Mouse (Mus musculus) ovary, postnatal 10 days (tissue): Measurements from ENCODE around the gene Spata21.
"Not testable (repeated sequence)": the region's sequence is repeated elsewhere in the genome, so short reads cannot be mapped to it uniquely, and the experiment has no call there.

Experiments
- DNase-seq: peaks from one replicate; pipeline ENCODE4 v3.0.0; 2022; ENCODE audit warnings: low spot score

Gene Spata21

DNA sequence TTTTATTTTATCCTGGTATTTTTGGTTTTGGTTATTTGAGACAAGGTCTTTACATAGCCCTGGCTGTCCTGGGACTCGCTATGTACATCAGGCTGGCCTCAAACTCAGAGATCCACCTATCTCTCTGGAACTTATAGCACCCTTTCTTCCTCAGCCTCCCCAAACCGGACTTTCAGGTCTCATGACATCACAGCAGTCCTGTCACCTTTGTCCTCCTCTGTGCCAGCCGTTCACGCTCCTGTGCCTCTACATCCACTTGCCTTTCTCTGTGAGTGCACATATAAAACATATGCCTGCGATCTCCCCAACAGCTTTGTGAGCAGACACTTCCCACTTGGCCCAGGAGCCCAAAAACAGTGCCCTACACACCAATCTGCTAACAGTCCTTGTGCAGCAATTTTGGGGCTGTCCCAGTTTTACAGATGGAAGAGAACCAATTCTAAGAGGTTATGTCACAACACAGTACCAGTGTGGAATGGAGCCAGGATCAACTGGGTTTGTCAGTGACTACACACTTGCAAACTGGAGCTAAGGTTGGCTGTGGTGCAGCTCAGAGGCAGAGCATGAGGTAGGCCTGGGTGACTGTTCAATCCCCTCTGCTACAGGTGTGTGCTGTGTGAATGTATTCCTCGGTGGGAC lies 42.7 kb downstream of the Spata21 start:
- DNase-seq: no peak

DNA sequence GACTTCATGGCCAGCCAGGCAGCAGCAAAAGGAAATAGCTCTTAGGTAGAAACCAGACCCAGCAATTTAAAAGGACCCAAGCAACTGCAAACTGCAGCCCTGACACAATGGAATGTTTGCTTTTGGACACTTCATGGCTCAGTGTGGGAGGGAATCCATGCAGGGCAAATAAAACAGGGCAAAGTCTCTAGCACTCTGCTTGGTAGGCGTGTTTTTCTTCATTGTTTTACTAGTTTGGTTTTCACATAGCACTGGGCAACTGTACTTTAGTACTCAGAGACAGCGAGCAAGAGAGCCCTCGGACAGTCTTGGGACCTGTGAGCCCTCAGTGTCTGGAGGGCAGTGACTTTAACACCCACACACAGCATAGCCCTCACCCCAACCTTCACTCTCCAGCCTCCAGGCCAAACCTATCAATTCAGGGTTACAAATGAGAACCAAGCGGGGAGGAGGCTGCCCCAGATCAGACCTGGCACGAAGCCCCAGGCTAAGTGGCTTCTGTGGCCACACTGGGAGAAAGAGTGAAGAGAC lies 43.5 kb downstream of the Spata21 start:
- no peak for DNase-seq

DNA sequence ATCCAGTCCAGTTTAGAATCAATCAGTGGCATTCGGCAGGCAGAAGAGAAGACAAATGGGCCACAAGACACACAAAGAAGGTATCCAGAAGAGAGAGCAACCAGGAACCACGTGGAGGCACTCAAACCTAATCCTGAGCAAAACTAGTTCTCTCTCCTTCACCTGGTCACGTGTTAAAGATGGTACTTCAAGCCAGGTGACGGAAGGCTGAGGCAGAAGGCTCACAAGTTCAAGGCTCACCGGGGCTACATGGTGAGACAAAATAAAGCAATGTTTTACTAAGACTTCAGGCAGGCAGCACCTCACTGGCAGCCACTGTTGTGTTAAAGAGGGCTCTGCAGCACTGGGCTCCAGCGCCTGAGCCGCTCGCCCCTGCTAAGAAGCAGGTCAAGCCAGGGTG lies 44.1 kb downstream of the Spata21 start:
- DNase-seq: no peak

DNA sequence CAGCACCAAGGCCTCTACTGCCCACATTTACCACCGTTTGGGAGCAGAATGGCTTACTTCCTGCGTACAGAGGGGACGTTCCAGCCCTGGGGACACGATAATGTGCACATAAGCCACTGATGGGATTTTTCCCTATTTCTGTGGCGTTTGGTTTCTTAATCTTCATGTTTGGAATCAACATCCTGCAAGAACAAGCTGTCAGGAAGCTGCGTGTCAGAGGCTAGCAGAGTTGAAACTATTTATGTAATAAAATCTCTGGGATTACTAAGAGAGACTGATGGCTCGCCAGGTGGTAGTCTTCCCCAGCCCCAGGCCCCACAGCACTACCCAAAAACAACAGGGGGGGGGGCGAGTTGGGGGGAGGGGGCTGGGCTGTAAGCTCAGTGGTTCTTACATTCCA lies 45.1 kb downstream of the Spata21 start:
- DNase-seq: no peak

DNA sequence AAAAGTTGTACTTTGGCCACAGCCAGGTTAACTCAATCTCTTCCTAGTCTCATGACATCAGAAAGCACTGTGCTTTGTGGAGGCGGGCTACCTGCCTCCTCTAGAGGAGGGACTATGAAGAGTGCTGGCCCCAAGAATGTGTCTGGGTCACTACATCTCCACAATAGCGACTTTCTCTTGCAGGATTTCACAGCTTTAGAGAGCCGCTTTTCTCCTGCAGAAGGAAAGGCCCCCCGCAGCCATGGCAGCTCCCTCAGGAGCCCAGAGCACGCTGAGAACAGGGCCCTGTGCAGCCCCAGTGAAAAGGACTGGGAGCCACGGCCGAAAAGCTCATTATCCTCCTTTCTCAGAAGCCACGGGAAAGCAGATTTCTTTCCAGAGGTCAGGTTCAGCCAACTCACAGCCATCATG lies 45.9 kb downstream of the Spata21 start:
- DNase-seq: no peak

DNA sequence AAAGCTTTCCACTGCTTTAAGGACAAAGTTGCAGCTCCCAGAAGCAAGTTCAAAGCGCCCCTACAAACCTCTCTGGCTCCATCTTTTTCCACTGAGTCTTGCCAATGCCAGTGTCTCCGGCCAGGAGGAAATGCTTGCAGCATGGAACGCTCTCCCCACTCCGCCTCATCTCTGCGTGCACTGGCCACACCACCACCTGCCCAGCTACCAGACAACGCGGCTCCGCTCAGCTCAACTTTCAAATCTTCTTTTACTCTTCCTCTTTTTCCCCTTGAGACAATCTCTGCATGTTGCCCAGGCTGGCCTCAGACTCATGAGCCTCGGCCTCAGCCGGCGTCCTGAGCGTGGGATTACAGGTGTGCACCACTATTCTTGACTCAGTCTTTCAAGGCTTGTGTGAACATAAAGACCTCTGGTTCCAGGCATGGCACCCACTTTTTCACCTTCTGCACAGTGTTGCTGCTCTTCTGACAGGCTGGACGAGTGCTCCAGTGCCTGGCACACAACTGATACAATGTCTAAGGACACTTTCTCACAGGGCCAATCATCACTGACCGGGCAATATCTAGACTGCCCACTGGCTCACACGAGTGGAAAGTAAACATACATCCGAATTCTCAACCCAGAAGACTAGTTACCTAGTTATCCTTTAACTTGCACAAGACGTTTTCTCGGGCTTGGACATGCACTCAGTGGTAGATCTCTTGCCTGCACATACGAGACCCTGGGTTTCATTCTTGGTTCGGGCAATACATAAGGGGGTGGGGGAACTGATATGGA lies 46.8 kb downstream of the Spata21 start:
- DNase-seq: no peak

DNA sequence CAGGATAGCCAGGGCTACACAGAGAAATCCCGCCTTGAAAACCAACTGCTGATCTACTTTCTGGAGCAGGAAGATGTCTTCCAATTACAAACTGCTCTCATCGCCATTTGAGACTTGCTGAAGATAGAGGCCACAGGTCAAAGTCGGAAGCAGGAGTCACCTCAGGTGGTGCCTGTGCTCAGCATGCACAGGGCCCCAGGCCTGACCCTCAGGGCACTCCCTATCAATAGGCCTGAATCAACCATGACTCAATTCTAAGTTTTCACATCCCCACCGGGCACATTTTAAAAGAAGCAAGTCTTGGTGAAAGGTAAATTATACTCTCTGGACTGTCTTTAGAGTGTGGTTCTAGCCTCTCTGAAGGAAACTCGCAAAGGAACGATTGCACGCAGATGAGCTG lies 48.0 kb downstream of the Spata21 start:
- DNase-seq: no peak

DNA sequence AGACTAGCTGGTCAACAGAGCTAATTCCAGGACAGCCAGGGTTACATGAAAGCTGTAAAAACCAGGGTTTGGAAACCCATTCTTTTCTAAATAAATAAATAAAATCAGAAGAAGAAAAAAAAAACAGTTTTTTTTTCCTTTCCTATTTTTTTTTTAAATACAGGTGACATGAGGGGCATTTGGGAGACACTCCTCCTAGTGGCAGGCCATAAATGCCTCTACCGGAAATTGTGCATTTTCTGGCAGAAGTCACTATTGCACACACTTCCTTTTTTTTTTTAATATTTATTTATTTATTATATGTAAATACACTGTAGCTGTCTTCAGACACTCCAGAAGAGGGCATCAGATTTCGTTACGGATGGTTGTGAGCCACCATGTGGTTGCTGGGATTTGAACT lies 49.6 kb downstream of the Spata21 start:
- not testable (repeated sequence) for DNase-seq

DNA sequence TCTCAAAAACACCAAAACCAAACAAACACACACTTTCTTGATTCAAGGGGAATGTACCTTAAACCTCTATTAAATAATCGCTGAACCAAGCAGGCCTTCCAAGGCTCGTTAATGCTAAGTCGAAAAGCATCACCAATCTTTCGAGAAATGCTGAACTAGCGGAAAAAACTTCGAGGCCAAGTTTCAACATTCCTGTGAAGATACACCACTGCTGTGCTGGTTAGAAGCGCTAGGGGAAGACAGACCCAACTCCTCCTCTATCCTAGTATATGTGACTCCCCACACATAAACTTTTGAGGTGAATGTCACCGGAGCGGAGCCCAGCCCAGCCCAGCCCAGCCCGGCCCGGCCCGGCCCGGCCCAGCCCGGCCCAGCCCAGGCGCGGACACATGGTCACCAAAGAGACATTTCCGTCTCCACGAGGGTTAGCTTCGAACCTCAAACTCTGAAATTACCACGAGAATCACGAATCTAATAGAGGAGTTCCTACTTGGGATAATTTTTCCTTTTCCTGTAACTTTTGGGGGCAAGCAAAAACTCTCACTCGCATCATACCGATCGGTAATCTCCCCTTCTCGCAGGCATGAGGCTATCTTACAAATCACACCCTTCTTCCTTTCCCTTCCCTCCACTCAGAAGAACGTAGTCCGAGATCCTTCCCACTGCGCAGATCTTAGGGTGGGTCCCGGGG lies 50.4 kb downstream of the Spata21 start:
- no peak for DNase-seq

DNA sequence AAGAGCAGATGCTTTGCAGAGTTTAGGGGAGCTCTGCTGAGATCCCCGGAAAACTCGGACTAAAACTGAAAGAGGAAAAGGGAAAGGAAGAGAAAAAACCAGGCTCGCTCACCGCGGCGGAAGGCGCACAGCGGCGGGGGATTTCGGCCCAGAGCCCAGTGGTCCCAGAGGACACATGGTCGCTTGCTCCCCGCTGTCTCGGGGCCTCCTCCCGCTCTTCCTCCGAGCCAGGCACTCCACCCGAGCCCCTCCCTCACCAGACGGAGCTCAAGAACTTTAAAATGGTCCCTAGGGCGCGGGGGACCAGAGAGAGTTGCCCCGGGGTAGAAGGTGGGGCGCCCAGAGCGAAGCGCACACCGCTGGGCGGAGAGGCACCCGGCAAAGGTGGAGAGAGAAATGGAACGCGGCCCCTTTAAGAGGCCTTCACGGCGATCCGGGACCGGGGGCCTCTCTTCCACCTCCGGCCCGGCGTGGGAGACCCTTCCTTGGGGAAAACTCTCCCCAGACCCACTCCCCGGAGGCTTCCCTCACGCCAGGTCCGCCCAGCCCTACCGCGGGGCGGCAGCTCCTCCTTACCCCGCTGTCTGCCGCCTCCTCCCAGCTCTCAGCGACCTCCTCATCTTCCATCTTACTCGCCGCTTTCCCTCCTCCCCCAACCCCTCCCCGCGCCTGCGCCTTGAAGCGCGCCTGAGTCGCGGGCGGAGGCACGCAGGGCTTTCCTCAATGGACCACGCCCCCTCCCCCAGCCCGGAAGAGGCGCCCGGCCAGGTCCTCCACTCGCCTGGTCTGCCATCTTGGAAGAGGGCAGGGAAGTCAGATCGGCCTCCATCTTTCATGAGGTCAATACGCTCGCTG lies 51.2 kb downstream of the Spata21 start, which contains the start of gene Szrd1:
Szrd1 (minus strand) TSS at position 660 of the 855 bp plus-strand sequence.
- peak; percentile 95 for DNase-seq

DNA sequence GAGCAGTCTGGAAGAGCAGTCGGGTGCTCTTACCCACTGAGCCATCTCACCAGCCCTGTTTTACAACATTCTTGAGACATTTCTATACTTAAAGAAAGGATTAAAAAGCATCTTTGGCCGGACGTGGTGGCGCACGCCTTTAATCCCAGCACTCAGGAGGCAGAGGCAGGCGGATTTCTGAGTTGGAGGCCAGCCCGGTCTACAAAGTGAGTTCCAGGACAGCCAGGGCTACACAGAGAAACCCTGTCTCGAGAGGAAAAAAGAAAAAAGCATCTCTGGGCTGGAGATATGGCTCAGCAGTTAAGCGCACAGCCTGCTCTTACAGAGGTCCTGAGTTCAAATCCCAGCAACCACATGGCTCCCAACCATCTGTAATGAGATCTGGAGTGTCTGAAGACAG lies 52.2 kb downstream of the Spata21 start:
- not testable (repeated sequence) for DNase-seq

DNA sequence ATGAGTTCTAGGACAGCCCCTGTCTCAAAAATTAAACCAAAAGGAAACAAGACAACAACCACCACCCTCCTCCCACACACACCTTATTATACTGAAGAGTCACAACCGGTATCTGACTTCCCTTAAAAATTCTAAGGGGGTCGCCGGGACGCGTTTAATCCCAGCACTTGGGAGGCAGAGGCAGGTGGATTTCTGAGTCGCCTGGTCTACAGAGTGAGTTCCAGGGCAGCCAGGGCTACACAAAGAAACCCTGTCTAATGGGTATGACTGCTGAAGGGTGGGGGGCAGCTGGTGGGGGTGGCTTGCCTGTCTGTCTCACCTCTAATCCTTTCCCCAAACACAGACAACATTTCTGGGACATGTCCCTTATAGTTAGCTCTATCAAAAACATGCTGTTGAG lies 52.8 kb downstream of the Spata21 start:
- no peak for DNase-seq

DNA sequence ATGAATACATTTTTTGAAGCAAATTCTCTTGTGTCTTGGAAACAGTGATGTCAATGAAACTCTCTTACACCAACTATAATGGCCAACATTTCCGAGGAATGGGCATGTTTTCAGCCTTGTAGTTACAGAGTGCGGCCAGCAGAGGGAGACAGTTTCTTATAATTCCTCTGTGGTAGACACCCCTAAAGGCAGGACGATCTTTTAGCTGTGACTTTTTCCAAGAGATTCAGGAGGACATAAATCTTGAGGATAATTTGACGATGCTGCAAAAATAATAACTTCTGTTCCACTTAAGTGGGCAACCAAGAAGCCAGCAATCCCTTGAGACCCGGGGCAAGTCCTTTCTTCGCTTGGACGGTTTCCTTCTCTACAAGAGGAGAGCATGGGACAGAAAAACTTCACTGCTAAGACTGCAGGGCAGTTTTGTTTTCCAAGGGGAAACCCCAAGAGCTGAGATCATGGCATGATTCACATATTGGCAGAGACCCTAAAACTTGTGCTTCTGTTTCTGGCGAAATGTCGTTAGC lies 54.2 kb downstream of the Spata21 start:
- DNase-seq: peak; percentile 58

DNA sequence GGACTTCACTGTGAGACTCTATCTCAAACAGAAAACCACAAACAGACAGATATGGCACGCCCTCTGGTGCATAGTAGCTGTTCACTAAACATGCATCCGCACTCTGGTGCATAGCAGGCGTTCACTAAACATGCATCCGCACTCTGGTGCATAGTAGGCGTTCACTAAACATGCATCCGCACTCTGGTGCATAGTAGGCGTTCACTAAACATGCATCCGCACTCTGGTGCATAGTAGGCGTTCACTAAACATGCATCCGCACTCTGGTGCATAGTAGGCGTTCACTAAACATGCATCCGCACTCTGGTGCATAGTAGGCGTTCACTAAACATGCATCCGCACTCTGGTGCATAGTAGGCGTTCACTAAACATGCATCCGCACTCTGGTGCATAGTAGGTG lies 57.0 kb downstream of the Spata21 start:
- not testable (repeated sequence) for DNase-seq

DNA sequence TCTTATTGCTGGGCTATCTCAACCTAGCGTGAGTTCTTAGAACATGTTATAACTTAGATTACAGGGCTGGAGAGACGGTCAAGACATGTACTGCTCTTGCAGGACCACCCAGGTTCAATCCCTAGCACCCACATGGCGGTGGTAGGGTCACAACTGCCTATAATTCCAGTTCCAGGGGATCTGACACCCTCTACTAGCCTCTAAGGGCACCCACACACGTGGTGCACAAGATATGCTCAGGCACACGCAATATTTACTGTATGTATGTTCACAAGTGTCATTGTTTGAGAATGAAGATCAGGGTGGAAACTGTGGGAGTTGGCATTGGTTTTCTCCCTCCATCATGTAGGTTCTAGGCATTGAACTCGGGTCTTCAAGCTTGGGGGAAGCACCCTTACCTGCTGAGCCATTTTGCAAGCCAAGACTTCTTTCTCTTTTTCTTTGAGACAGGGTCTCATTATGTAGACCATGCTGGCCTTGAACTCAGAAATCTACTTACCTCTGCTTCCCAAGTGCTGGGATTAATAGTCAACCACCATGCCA lies 58.4 kb downstream of the Spata21 start:
- DNase-seq: no peak

DNA sequence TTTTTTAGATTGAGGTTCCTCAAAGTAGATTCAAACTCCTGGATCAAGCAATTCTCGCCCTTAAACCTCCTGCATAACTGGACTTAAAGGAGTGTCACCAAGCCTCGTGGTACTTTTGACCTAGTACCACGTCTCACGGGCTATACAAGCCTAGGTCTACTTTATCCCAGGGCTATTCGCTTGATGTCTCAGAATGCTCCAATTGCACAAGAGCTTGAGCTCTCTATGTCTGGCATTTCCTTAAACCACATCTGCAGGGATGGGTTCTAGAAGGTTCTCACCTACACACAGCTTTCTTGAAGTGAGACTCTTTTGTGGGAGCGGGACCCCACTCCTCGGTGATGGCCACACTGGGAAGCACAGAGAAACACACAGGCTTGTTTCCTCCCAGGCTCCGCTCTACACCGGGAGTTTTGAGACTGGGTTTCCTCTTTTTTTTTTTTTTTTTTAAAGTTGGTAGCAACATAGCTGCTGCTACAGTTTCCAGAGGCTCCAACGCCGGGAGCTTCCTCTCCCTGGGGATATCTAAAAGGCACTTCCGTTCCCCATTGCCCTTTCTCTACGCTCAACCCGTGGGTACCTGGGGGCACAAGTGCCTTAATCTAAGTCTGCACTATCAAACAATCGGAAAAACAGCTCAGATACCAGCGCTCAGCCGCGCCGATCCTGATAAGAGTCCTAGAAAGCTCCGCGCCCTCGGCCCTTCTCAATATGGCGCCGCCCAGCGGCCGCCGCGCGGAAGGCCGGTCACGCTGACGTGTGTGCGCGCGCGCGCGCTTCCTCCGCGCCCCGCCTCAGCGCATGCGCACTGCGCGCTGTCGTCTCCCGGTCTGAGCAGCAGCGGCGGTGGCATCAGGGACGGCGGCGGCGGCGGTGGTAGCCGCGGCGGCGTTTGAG lies 59.2 kb downstream of the Spata21 start, which contains the start of gene Fbxo42:
Fbxo42 (plus strand) TSS at position 802 of the 897 bp plus-strand sequence.
- DNase-seq: peak; percentile 90

DNA sequence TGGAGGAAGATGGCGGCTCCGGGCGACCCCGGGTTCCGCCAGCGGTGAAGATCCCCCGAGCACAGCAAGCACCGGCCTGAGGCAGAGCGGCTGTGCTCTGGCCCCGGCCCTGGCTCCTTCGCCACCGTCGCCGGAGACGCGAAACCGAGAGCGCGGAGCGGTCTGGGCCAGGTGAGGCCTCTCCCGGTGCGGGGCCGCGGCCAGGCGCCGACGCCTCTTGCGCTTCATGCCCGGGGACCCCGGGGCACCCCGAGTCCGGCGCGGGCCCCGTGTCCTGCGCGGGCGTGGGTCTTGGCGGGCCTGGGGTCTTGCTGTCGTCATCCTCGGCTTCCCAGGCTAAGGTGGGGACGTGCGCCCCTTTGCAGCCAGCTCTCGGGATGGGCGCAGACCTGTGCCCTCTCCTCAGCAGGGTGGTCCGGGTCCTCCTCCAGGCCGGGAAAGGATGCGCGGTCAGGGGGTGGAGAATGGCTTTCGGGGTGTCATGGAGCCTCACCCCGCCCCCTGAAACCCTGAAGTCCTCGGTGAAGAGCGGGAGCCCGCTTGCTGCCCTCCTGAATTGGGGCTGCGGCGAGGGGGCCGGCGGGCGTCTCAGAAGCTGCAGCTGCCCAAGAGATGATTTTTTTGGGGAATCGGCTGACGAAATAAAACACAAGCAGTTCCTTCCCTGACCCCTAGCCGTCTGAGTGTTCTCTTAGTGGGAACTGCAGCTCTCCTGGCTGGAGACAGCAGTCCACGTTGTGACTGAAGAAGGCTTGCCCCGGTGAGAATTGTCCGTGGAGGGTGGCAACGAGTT lies 60.1 kb downstream of the Spata21 start:
- no peak for DNase-seq

DNA sequence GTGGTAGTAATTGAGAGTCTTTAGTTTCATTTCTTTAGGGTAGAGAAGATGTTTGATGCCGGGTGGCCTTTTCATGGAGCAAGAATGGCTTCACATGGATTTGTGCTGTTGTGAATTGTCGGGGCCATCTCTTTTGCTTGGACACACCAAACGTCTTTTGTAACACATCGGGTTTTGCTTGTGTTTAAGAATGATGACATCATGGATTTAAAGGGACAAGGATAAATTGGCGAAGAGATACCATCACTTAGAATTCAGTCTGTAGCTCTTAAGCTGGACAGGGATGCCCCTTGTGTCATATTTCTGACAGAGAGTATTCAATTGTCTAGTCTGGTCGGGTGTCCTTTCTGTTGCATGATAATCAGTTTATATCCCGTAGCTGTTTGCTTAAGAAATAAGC lies 61.0 kb downstream of the Spata21 start:
- DNase-seq: no peak

DNA sequence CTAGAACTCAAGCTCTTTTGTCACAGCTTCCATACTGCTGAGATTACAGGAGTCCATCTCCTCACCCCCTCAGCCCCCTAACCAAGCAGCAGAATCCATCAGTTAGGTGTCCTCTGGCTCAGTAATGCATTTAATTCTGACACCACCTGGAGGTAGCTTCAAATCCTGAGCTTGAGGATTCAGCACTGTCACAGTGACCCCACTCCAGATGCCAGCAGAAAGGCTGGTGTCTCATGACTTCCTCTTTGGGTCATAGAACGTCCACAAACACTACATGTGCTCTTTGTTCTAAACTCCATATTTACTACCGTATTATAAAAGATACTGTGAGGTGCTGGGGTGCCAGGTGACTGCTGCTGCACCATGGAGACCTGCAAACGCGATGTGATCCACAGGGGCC lies 69.4 kb downstream of the Spata21 start:
- no peak for DNase-seq
